Mouse (Mus musculus): ENCODE measurements at regions not wholly inside any gene's neighbourhood (a gene's known extent, or its start where the extent isn't known, plus 50 kb on each side); places are given as distances from the start of the nearest gene placed in this dataset.
A peak's percentile ranks its signal among the peaks of the same experiment; 100 is the strongest.

DNA sequence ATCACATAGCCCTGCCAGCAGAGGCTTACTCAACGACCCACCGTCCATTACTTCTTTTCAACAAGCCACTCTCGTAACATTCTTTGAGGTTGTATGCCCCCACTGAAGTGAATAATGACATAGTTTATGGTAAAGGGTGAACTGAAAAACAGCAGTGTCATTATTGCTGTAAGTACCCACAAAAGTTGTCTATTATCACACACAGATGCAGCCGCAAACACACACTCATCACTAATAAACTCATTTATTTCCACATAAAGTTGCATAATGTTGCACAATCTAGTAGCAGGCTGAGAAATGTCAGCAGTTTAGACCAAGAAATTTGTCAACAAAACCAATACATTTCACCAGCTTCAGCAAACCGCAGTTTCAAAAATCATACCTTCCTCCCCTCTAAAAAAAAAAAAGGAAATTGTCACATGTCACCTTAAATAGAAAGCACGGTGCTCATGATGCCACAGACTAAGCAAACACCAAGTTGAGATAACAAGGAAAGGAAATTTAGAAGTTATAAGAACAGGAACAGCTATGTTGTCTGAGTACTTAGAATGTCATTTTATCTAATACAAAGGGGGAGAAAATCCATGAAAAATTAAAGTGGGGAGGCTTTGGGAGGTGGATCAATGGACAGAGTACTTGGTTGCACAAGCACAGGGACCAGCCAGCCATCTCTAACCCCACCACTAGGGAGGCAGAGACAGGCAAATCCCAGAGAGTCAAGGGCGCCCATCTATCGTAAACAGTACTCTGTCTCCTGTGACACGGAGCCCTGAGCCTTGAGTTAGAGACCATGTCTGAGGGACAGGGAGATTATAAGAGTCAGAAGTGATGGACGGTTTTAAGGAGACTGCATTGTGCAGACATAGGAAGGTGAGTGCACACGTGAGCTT, 195.9 kb downstream of the Hlx start:
- DNase-seq: no peak

DNA sequence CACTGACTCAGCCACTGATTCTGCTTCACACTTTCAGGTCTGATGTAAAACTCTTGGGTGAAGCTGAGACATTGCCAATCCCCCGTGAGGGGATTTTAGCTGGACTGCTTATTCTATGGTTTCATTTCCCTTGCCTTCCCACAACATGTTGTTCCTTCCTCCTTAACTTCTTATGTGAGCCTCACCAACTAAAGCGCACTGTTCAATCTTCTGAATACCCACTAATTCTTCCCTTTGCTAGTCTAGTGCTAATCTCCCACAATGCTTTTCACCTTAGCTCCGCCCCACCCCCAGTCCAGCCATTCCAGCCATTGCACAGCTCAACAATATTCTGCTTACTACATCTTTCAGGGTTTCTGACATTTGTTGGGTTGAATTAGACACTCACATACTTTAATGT, 196.7 kb downstream of the Hlx start:
- no peak for DNase-seq

DNA sequence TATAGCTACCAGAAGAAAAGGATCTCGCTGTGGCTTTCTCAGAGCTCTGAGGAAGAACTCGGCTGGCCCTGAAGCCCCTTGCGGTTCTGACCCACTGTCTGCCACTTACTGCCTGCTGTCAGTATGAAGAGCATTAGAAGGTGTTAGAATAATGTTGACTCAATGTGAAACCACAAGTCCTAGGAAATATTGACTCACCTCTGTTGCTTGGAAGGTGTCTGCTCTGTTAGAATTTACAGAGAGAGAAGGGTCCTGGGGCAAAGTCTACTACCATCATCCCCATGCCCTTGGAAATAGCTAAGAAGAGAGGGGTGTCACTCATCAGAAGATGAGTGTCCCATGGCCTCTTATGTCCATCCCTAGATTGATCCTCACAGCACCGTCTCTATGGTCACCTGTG, 197.9 kb downstream of the Hlx start:
- no peak for DNase-seq

DNA sequence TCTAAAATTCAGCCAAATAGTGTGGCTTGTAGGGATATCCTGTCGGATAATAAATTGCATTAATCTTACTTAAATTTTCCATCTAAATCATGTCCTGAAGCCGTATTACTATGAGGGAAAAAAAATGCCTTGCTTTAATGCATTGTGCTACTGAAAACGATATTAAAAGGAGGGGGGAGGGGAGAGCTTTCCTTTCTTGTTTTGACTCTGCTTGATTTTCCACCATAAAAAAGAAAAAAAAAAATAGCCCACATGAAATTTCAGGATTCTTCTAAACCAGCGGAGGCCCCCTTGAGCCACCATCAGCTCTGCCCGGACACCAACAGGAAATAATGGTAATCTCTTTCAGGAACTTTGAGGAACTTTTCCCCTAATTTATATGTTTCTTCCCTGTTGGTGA, 198.5 kb downstream of the Hlx start:
- no peak for DNase-seq

DNA sequence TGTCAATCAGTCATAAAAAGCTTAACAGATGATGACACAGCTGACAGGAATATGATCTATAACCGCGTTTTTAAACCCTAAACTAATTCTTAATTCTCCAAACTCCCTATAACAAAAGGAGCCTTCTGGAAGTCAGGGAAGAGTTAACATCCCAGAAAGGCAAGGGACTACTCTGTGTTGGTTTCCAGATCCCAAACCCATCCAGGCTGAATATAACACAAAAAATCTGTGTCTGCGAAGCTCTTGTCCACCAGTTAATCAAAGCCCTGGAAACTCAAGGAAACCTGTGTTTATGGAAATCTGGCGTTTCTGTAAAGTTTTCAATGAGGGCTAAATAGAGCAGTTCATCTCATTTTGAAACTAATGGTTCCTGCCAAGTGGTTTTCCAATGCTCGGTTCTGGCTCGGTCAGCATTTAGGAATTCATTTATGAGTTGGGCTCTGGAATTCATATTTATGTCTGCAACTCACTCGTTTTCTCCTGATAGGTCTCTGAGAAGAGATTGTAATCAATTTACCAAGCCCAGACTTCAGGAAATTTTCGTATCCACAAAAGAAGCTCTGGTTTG, 199.8 kb downstream of the Hlx start:
- no peak for DNase-seq

DNA sequence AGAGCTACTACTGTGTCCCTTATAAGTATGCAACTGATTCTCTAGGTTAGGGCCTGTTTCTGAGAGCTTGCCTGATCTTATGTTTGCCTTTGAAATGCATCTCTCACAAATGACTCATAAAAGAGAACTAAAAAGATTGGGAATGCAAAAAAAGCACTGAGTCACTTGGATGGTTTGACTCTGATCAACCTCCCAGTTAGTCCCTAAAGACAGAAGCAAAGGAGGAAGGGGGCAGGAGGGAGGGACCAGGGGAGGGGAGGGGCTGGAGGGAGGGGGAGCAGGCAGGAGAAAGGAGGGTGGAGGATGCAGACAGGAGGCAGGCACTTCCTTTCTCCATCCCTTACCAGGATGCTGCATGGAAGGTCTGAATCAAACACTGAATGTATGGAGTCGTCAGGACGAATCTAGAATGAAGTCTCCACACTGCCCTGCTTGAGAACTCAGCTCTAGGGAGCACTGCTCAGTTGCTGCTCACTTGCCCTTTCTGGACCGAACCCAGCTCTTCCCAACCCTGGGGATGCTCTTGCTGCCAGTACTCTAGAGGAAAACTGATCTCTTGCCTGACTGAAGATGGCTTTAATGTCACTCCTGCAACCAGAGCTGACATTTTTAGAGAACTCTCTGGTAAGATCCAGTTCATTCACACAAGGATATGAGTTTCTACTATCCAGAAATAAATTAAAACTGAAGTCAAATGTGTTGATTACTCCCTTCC, 201.7 kb downstream of the Hlx start:
- DNase-seq: no peak

DNA sequence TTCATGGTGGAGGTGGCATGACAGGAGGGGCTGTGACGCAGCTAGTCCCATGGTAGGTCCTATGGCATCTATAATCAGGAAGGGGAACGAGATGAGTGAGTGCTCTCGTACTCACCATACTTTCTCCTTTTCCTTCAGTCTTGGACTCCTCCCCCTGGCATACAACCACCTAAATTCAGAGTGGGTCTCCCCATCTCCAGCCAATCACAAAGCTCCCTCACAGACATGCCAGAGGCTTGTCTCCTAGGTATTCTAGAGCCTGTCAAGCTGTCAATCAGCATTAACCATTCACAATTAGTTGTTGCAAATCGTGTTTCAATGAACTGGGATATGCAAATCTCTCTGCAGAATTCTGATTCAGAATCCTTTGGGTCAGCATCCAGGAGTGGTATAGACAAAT, 206.7 kb downstream of the Hlx start:
- DNase-seq: no peak

DNA sequence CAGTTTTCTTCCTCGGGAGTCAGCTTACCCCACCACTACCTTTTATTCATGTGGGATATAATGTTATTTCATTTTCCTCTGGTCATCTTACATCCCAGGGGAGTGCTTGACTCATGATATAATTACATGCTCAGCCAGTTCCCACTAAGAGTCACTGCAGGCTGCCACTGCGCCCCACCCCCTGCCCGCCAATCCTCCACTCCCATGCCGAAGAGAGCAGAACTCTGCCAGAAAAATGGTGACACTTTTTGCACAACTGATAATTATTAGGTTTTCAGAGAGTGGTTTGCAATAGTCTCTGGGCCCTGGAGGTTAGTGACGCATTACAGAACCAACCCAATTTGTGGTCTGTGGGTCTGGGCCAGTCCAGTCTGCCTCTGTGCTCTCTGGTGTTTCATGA, 212.9 kb downstream of the Hlx start:
- peak; percentile 64 for DNase-seq

DNA sequence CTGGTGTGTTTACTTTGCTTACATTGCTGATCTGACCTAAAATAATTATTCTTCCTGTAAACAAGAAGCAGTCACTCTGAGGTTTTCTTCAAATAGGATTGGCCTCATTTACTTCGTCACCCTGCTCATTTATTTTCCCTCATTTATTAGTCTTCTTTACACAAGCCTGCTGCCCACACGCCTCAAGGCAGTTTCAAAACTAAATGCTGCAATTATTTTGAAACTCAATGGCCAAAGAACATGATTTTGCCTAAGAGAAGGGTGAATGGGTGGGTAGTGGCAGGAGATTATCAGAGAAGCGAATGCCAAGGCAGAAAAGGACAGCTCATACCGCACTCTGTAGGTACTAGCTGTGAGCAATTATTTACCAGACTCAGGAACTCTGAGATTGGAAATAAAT, 227.8 kb downstream of the Hlx start:
- no peak for DNase-seq

DNA sequence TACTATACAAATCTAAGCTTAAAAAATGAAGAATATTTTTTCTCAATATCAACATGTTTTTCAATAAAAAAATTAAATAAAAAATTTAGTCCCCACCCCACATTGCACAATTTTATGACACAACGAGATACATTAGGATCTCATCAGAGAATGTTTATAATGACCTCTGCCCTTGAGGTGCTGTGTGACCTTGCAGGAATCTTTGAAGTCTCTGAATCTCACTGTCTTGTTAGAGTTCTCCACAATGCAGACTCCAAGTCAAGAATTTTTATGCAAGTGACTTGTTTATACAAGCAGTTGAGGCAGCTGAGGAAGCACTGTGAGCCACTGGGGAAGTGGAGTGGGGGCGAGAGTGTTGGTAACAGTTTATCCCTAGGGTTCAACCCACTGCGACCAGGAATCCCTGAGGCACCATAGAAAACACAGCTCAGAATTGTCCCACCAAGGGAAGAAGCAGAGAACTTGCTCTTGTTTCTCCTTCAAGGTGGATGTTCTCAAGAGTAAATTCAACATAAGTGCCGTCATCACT, 228.5 kb downstream of the Hlx start:
- DNase-seq: no peak

DNA sequence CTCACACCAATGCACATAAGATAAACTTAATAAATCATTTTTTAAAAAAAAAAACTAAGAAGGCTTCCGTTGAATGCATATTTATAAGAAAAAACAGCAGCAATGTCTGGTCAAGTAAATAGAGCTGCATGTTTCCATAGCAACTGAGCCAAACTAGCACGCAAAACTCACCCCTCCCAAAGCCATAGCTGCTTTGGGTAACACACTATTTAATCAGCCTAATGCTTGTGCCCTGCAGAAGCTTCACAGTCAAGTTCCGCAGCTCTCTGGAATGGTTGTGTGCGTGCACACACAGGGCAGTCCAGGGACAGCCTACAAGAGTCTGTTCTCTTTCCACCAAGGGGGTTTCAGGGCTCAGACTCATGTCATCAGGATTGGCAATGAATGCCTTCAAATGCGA, 231.7 kb downstream of the Hlx start:
- no peak for DNase-seq

DNA sequence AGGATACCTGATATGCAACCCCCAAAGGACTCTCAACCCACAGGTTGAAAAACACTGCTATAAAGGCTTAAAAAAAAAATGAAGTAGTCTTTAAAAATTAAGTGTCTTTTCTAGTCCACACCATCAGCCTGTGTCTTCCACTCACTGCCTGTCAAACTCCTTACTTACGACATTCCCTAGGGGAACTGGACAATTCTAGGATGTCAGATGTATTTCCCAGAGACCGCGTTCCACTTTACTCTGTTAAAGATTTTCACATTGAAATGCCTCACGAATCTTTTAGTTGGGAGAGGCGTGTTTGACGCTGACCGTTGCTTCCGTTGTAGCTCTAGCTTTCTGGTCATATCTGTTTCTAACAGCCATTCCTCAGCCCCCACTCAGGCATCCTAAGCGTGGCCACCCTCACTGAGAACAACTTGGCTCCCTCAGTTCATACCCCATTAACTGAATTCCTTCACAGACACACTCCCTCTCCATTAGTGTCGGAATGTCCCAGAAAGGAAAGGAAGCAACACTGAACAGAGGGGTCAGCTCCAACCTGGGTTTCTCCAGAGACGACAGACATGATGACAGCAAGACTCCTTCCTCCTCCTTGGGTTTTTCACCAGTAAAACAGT, 233.4 kb downstream of the Hlx start:
- DNase-seq: no peak

DNA sequence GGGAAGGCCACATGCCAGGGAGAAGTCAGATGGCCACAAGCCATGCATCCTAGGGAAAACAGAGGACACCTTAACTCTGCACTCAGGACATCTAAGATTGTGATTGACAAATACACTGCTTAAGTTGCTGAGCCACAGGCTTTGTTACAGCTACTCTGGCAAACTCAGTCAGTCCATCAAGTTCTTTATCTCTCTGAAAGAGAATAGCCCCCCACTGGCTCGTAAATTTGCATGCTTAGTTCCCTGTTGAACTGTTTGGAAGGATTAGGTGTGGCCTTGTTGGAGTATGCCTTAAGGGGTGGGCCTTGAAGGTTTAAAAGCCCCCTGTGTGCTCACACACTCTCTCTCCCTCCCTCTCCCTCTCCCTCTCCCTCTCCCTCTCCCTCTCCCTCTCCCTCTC, 235.4 kb downstream of the Hlx start:
- no peak for DNase-seq

DNA sequence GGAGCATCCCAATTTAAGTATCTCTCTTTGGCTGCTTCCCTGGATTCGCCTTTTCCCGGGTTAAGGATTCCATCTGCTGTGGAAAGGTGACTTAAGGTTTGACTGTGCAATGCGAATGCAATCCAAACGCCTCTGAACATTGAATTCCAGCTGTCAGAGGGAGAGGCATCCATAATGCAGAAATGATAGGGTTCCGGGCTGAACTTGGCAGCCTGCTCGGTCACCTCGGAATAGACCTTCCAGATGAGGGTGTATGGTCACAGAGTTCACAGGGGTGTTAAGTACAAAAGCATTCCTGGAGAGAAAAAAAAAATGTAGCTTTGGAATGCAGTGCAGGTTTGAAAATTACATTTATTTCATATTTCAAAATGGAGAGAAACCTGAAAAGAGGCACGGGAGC, 238.6 kb downstream of the Hlx start:
- no peak for DNase-seq

DNA sequence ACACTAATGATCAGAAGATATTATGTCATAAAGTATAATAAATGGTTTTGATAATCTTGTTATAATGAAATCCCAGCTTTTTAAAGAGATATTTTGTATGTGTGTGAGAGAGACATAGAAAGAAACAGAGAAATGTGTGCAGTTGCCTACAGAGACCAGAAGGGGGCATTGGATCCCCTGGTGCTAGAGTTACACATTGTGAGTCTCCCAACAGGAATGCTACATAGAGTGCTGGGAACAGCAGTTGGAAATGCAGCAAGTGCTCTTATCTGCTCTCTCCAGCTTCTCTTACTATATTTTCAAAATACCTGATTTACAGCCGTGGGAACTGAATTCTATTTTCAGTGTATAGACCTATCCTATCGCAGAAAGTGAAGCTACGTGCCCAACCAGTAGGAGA, 240.3 kb downstream of the Hlx start:
- DNase-seq: no peak

DNA sequence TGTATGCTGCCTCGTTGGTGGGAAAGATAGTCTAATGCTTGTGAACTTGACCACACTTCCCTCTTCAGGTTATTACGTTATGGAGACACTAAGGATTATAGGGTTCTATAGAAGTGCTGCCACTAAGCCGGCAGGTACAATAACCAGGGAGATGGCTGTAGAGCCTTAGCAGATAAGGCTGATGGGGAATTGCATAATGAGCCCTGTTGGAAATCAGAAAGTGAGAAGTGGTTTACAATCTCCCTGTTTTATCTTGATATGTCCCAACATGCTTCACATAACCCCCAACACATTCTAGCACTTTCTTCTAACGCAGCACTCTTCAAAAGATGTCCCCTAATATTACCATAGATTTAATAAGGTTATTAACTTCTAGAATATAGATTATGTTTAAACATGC, 241.2 kb downstream of the Hlx start:
- no peak for DNase-seq

DNA sequence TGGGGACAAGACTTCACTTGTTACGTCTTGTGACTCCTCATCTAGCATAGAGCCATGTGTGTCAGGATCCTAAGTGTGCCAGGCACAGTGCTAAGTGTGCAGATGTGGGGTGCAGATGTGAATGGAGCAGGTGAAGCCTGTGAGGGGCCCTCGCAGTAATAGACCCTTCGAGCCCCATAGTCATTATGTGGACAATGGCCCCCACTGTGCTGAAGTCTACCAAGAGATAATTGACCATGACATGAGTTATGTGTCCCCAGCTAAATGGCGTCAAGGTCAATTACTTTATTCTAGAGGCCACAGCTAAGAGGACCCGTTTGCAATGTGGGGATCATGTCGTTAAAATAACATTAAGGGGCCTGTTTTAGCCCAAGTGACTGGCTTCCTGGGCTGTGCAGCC, 245.0 kb downstream of the Hlx start:
- no peak for DNase-seq

DNA sequence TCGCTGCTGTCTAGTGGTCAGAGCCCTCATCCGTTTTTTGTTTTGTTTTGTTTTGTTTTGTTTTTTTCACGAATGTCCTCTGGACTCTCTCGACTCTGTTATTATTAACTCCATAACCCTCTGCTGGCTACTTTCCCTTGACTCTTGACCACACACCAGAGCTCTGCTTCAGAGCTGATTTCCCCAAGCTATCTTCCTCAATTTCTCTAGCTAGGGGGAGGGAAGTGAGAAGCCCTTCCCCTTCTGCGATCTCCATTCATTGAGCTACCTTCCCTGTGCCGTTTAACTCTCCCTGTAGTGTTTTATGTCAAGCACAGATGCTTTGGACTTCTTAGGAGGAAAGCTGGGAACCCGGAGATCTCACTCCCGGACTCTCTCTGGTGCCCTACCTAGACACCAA, 247.6 kb downstream of the Hlx start:
- no peak for DNase-seq

DNA sequence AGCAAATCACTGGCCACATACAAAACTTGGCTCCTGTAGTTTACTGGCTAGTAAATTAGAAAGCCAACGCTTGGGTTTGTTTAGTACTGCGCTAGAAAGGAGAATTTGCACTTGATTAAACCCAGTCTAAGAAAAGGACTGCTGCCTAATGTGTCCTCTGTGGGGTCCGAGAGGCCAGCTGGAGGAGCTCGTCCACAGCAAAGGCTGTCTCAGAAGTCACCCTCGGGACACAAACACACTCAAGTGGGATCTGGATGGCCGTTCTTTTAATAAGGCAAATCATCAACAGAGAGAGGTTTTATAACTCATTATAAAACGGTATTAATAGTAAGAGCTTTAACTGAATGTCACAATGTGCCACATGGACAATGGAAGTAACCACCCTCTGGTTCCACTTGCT, 249.0 kb downstream of the Hlx start:
- no peak for DNase-seq

DNA sequence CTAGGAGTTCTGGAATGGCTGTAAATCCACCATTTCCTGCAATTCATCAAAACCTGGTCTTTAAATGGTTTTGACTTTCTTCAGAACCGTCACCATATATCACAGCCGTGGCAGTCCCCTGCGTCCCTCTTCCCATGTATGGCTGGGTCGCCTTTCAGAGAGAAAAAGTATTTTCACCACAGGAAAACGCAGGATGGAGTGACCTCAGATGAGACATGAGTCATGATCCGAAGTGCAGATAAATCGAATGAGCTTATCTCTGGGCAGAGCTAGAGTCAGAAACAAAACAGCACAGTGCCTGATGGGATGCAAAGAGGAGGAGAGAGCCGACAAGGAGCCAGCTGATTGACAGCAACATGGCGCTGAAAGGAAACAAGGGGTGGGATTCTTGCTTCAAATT, 250.4 kb downstream of the Hlx start:
- DNase-seq: peak; percentile 10

DNA sequence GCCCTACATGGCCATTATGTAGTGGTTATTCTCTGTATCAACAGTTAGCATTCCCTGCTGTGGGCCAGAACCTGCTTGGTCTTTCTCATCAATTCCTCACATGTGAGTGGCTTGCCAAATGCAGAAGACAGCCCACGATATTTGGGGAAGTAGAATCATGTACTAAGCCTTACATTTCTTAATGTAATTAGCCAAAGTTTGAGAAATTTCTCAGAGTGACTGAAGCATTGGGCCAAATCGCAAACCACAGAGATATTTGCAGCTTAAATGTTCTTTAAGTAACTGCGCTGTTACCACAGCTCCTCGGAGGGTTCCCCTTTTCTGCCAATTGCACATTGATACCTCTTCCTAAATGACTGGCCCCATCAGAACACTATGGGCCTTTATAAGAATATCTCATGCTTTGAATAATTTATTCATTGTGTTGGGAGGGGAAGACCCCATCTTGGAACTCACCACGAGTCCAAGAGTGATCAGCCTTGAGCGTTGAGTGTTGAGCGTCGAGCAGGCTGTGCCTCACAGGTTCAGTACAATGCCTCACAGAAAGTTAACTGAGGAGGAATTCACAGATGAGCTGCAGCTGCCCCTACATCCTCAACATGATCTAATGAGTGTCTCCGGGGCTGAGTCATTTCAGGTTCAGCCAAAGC, 251.7 kb downstream of the Hlx start:
- DNase-seq: no peak

DNA sequence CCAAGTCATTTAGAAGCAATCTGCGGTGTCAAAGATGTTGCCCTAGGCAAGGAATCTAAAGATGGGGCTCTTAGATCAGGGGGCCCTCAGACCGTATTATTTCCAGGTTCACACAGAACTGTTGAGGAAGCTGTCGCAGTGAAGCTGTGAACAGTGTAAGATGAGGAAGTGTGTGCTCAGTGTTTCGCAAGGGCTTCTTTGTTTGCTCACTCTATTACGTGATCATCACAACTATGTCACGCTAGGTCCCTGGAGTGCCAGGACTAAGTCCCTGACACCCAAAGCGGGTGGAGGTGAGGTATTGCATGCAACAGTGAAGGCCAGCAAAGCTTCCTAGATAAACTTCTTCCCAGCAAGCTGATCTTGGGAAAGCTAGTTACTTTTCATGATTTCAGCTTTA, 254.4 kb downstream of the Hlx start:
- no peak for DNase-seq

Measured in adrenal gland, postnatal 10 days (tissue).